ENCODE assay signal across 8 mouse cellular contexts in genomic region chr2:30695771-30696456, GRCm38 (mm10).
DNase-seq lines count a peak whose midpoint lies in the region; ATAC-seq lines count a peak whose summit lies in the region.

No protein-coding gene starts in this region.

- peak overlapping the region; percentile 100 for H3K27ac ChIP-seq in forebrain, embryonic 14.5 days (ENCODE audit: low read depth, low read length)
- peak overlapping the region; percentile 68 for H3K27ac ChIP-seq in intestine, embryonic 16.5 days (ENCODE audit: low read length)
- peak overlapping the region; percentile 100 for H3K27ac ChIP-seq in midbrain, embryonic 16.5 days (ENCODE audit: low read length)

- H3K4me3 ChIP-seq in forebrain, embryonic 14.5 days (ENCODE audit: low read depth, low read length): no peak overlapping the region
- no peak overlapping the region for H3K4me3 ChIP-seq in intestine, embryonic 16.5 days (ENCODE audit: low read length)
- no peak overlapping the region for H3K4me3 ChIP-seq in midbrain, embryonic 16.5 days (ENCODE audit: low read depth, low read length)

- no peak for ATAC-seq in forebrain, embryonic 14.5 days
- ATAC-seq in intestine, embryonic 16.5 days: no peak
- ATAC-seq in midbrain, embryonic 16.5 days: no peak

- H3K4me1 ChIP-seq in forebrain, embryonic 14.5 days (ENCODE audit: control insufficient read depth, insufficient read depth, low read length): peaks cover 37% of the 10 kb centered on the region
- peaks cover 46% of the 10 kb centered on the region for H3K4me1 ChIP-seq in intestine, embryonic 16.5 days (ENCODE audit: control insufficient read depth, insufficient read depth, low read length)
- peaks cover 54% of the 10 kb centered on the region for H3K4me1 ChIP-seq in midbrain, embryonic 16.5 days (ENCODE audit: control insufficient read depth, insufficient read depth, low read length)

- peak; percentile 76 for DNase-seq in kidney, adult 11 months
- DNase-seq in kidney, adult 18-20 months: no peak
- DNase-seq in forebrain, embryonic 14.5 days (ENCODE audit: low spot score): no peak
- DNase-seq in right cerebral cortex, postnatal 4 days: no peak
- no peak for DNase-seq in adrenal gland, adult 2 months
- no peak for DNase-seq in right cerebral cortex, postnatal 36 days (ENCODE audit: low spot score in 2 of 2)

- H3K36me3 ChIP-seq in forebrain, embryonic 14.5 days (ENCODE audit: control insufficient read depth, insufficient read depth, low read length): no peaks in the 10 kb centered on the region
- H3K36me3 ChIP-seq in intestine, embryonic 16.5 days (ENCODE audit: control insufficient read depth, insufficient read depth, low read length): no peaks in the 10 kb centered on the region
- no peaks in the 10 kb centered on the region for H3K36me3 ChIP-seq in midbrain, embryonic 16.5 days (ENCODE audit: control insufficient read depth, insufficient read depth, low read length)

- WGBS in forebrain, embryonic 14.5 days: 69% methylated on average over 11 of the region's 11 CpGs
- 39% methylated on average over 11 of the region's 11 CpGs for WGBS in intestine, embryonic 16.5 days
- 67% methylated on average over 11 of the region's 11 CpGs for WGBS in midbrain, embryonic 16.5 days

- peak overlapping the region; percentile 25; the same call in 1 of the 2 replicates for H3K9ac ChIP-seq in forebrain, embryonic 14.5 days (ENCODE audit: low read length)
- peak overlapping the region; percentile 46 for H3K9ac ChIP-seq in intestine, embryonic 16.5 days (ENCODE audit: low read depth, low read length)
- H3K9ac ChIP-seq in midbrain, embryonic 16.5 days (ENCODE audit: low read depth, low read length): peak overlapping the region; percentile 39; the same call in 1 of the 2 replicates

- no peaks in the 10 kb centered on the region for H3K27me3 ChIP-seq in forebrain, embryonic 14.5 days (replicated peaks; ENCODE audit: control insufficient read depth, insufficient read depth, low read length)
- H3K27me3 ChIP-seq in intestine, embryonic 16.5 days (replicated peaks; ENCODE audit: control insufficient read depth, insufficient read depth, low read length): no peaks in the 10 kb centered on the region
- no peaks in the 10 kb centered on the region for H3K27me3 ChIP-seq in midbrain, embryonic 16.5 days (ENCODE audit: control insufficient read depth, insufficient read depth, low read depth, low read length)

- no peak overlapping the region for H3K4me2 ChIP-seq in forebrain, embryonic 14.5 days (ENCODE audit: low read length)
- no peak overlapping the region for H3K4me2 ChIP-seq in intestine, embryonic 16.5 days (ENCODE audit: low read depth, low read length)
- H3K4me2 ChIP-seq in midbrain, embryonic 16.5 days (ENCODE audit: low read length): no peak overlapping the region

- no peaks in the 10 kb centered on the region for H3K9me3 ChIP-seq in forebrain, embryonic 14.5 days (replicated peaks; ENCODE audit: control insufficient read depth, low read length)
- 0 out of 2 replicates have a peak, but pooled peaks cover 3% of the 10 kb centered on the region for H3K9me3 ChIP-seq in intestine, embryonic 16.5 days (ENCODE audit: control insufficient read depth, low read length)
- no peaks in the 10 kb centered on the region for H3K9me3 ChIP-seq in midbrain, embryonic 16.5 days (replicated peaks; ENCODE audit: control insufficient read depth, low read length, poor library complexity, severe bottlenecking)
